Comparison of ENCODE assay signal across 9 mouse cellular contexts in genomic region chr15:84891658-84892057, GRCm38 (mm10). TPM values are rescaled to one million over a fixed set of nuclear protein-coding genes. Genes with fewer than 3 reads are reported as not detected.
A peak's percentile ranks its signal among the peaks of the same experiment; 100 is the strongest.
DNase-seq lines count a peak whose midpoint lies in the region; ATAC-seq and TF ChIP-seq lines count a peak whose summit lies in the region.
"Had no signal": no experiment of that assay in that cellular context is flagged by ENCODE, and none has a peak within 500 bp of the region (broad histone marks: within the 10 kb centered on the region; RNA-seq: fewer than 3 reads in every experiment).

No protein-coding gene starts in this region.

- no peaks in the 10 kb centered on the region; the same call in 1 of the 2 replicates for H3K27me3 ChIP-seq in liver, embryonic 14.5 days (ENCODE audit: control insufficient read depth, insufficient read depth, low read length)
- H3K27me3 ChIP-seq: limb, embryonic 12.5 days had no signal

- H3K4me1 ChIP-seq in liver, embryonic 14.5 days (replicated peaks; ENCODE audit: control insufficient read depth in 2 of 2, insufficient read depth in 2 of 2, low read length in 1 of 2) = no peaks in the 10 kb centered on the region
- H3K4me1 ChIP-seq: limb, embryonic 12.5 days had no signal

- H3K4me3 ChIP-seq in liver, embryonic 14.5 days (ENCODE audit: insufficient read depth in 1 of 2, low read depth in 2 of 2, low read length in 2 of 2) = no peak overlapping the region
- H3K4me3 ChIP-seq: limb, embryonic 12.5 days had no signal

- no peak overlapping the region for H3K9ac ChIP-seq in liver, embryonic 14.5 days (replicated peaks)
- H3K9ac ChIP-seq: limb, embryonic 12.5 days had no signal

- no peaks in the 10 kb centered on the region for H3K36me3 ChIP-seq in liver, embryonic 14.5 days (replicated peaks; ENCODE audit: control insufficient read depth, insufficient read depth, low read depth)
- H3K36me3 ChIP-seq: limb, embryonic 12.5 days had no signal

- WGBS in liver, embryonic 14.5 days (ENCODE audit: insufficient replicate concordance) = 0% methylated on average over 3 of the region's 3 CpGs

- no peaks in the 10 kb centered on the region for H3K9me3 ChIP-seq in liver, embryonic 14.5 days (ENCODE audit: control insufficient read depth, low read length)

- no peak overlapping the region for H3K27ac ChIP-seq in liver, embryonic 14.5 days
- H3K27ac ChIP-seq: limb, embryonic 12.5 days had no signal

- no peak for ATAC-seq in liver, embryonic 14.5 days (ENCODE audit: insufficient read depth)

- TF ChIP-seq EP300 in liver, embryonic 14.5 days (IDR thresholded peaks at IDR 0.05; ENCODE audit: low read depth) = no peak

- H3K4me2 ChIP-seq in liver, embryonic 14.5 days (ENCODE audit: low read depth) = no peak overlapping the region
- H3K4me2 ChIP-seq: limb, embryonic 12.5 days had no signal

- DNase-seq in 416B (ENCODE audit: low read depth) (peak; percentile 79), MN1 (ENCODE audit: low spot score) (peak; percentile 86)
- peak; percentile 79 for DNase-seq in cerebellum, adult 8-10 months
- DNase-seq in frontal cortex, postnatal 25 days (ENCODE audit: low spot score in 2 of 2) = peak; percentile 52 to 69
- peak; percentile 72 for DNase-seq in kidney, postnatal 14 days
- peak; percentile 28 to 33 (median 29) for DNase-seq in liver, embryonic 14.5 days (ENCODE audit: low read depth in 3 of 3, low spot score in 3 of 3)
- peak; percentile 3 for DNase-seq in ovary, adult 18-20 months (ENCODE audit: low spot score)
- DNase-seq in thymus, postnatal 25 days = peak; percentile 27

- TF ChIP-seq CTCF in liver, embryonic 14.5 days (IDR thresholded peaks at IDR 0.05; ENCODE audit: low read depth) = peak; percentile 84

RNA-seq across cellular contexts. Expression of gene Gm29666, which starts 28.2 kb away (rescaled TPM):
- polyA plus RNA-seq in liver, embryonic 14.5 days (2012; rRNA removed) = 0.29 and 0.47 TPM in 2 replicates
- polyA plus RNA-seq in liver, embryonic 14.5 days (2014; fragmentation: Nextera tagmentation; extraction: Ambion mirVana) = 0.16 and 0.17 TPM in 2 replicates

RNA-seq across cellular contexts. Expression of gene Nup50, which starts 31.6 kb away (rescaled TPM):
- polyA plus RNA-seq in liver, embryonic 14.5 days (2012; rRNA removed) = 7.1 and 11.8 TPM in 2 replicates
- polyA plus RNA-seq in liver, embryonic 14.5 days (2014; fragmentation: Nextera tagmentation; extraction: Ambion mirVana) = 22.7 and 23.7 TPM in 2 replicates

RNA-seq across cellular contexts. Expression of gene Phf21b, which starts 35.8 kb away (rescaled TPM):
- polyA plus RNA-seq in liver, embryonic 14.5 days (2012; rRNA removed) = 0.35 and 0.69 TPM in 2 replicates
- not detected in 2 replicates for polyA plus RNA-seq in liver, embryonic 14.5 days (2014; fragmentation: Nextera tagmentation; extraction: Ambion mirVana)

Comparison
In these comparisons a context has a peak if more than half of its experiments do, and no peak if none do; other contexts are left out.
1. DNase-seq: peak in every context shown above with its lines; median percentile 86 in MN1; 79 in 416B; 79 in cerebellum, adult 8-10 months; 72 in kidney, postnatal 14 days; 60 in frontal cortex, postnatal 25 days; 29 in liver, embryonic 14.5 days; 27 in thymus, postnatal 25 days; 3 in ovary, adult 18-20 months.